Mouse (Mus musculus): ENCODE data around the gene Atg5.

The Atg5 gene

DNA sequence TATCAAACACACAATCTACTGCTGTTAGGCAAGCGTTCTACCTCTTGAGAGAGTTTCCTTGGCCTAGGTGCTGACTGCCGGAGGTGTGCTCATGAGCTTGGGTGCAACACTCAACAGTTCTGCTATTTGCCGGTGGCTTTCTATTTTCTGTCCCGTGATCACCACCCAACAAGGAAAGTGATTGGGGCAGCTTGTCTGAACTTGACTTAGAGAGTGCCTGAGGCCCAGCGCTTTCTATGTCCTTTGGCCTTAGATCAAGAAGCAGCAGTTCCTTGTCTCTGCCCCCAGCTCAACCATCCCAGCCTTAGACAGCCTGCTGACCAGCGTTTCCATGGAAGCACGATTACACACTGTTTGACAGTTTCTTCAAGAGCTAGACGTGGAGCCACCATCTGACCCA is 124.7 kb downstream of the Atg5 start:
- no peak for DNase-seq

DNA sequence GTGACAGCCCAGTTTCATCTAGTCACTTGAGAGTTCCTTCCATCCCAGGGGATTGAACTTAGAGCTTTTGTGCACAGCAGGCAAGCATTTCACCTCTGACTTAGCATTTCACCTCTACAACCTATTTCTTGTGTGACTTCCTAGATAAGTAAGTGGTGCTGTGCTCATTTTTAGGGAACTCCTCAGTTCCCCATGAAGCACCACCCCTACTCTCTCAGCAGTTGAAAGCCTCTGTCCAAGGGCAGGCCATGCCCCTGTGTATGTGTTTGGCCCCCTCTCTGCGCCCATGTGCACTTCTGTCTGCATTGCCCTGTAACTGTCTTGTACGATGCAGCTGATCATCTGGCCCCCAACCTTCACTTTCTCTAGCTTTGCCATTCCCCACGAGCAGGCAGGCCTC is 132.0 kb downstream of the Atg5 start:
- no peak for DNase-seq

DNA sequence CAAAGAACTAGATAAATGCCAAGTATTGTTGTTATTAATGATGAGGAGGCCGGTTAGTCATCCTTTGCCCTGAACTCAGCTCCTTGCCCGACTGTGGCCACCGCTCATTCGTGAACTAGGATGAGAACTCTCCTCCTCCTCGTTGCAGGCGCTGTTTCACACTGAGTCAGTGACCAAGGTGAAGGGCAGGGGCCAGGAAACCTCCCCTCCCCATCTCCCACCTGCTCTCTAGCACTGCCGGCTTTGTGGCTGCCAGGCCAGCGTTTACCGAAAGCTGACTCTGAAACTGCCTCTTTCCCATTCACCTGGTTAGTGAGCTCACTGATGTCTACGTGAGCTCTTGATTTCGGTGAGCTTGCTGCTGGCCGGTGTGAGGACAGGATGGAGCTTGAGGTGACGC is 132.4 kb downstream of the Atg5 start:
- no peak for DNase-seq

DNA sequence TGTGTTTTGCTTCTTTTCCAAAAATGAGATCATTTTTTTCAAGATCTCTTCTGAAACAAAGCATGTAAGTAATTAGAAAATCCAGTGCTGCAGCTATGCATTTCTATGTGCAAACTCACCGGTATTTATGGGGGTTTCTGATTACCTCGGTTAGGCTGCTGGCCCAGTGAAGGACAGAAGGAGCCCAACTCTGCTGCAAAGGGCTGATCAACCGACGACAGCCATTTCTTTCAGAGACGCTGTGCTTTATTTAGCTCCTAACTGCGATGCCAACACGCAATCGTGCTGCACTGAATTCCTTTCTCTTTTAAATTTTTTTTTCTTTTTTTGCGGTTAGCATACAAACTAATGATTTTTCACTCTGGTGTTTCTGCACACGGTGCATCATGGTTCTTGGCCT is 133.4 kb downstream of the Atg5 start:
- no peak for DNase-seq

DNA sequence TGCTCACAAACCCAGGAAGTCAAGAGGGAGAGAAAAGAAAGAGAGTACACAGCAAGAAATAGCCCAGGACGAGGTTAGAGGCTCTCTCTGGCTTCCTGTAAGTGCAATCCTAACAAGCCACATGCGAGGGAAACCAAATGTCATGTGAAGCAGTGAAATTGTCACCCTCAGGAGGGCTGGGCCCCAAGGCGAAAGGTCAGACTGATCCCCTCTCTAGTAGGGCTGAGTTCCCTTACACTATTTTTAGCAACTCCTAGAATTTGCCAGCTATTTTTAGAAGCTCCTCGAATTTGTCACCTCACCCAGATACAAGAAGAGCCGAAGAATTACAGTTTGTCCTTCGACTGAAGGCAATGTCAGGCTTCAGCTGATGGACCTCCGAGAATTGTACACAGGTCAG is 135.3 kb downstream of the Atg5 start:
- DNase-seq = no peak

DNA sequence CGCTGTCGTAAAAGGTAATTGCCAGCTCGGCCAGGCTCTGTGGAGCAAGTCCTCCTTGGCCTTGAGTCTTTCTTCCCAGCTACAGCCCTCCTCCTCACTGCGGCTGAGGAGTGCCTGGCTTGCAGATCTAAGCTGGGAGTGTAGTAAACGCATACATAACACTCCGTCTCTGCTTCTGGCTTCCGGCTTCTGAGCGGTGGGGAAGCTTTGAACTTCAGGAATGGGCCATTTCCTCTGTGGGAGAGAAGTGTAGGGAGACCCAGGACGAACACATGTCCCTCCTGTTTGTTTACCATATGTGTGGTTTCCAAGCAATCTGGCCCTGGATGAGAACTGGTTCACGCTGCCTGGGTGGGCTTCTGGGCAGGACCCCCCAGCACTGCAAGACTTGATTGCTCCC is 140.9 kb downstream of the Atg5 start:
- DNase-seq = no peak

DNA sequence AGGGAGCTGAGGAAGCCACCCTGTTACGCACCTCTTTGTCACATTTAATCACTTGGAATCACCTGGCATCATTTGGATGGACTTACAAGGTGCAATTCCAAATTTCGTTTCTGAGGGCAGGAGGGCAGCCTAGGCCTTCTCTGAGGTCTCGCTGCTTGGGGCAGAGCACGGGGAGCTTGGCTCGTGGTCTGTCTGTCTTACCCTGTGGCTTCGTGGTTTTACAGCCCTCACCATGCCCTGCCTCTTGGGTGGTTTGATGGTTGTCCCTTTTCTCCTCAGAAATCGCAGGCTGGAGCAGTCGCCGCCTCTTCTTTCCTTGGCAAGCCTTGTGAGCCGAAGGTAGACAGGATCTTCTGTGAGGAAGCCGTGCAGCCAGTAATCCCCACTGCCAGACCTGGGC is 141.8 kb downstream of the Atg5 start:
- no peak for DNase-seq

All from kidney, adult 11 months (tissue).